Mouse (Mus musculus) E14TG2a.4 (cell line): Measurements from ENCODE around the gene Lrat.
A peak's percentile ranks its signal among the peaks of the same experiment; 100 is the strongest.

ENCODE experiments used
- H3K27me3 ChIP-seq: 2 replicates; pipeline ENCODE4 v1.6.1; 2014; ENCODE audit warnings: low read length, control low read depth; ENCODE audit not compliant: insufficient read depth
- H3K36me3 ChIP-seq: 2 replicates; pipeline ENCODE4 v1.6.1; 2014; ENCODE audit warnings: low read length, control low read depth; ENCODE audit not compliant: insufficient read depth
- H3K4me1 ChIP-seq: replicated peaks from 2 replicates; pipeline ENCODE4 v1.6.1; 2014; ENCODE audit warnings: low read depth, low read length, control low read depth
- H3K4me3 ChIP-seq: replicated peaks from 2 replicates; pipeline ENCODE4 v1.5.1; 2014; ENCODE audit warnings: mild to moderate bottlenecking, low read length
- H3K9me3 ChIP-seq: 2 replicates; pipeline ENCODE4 v1.6.1; 2014; ENCODE audit warnings: low read length, control low read depth
- CTCF ChIP-seq: conservative IDR thresholded peaks from 2 replicates; pipeline ENCODE4 v1.5.1; 2014; ENCODE audit warnings: low read length
- NANOG ChIP-seq: IDR thresholded peaks from 2 replicates; pipeline ENCODE4 v1.6.1; 2014; ENCODE audit warnings: borderline replicate concordance, low read length, mixed read lengths
- POU5F1 ChIP-seq: IDR thresholded peaks from 2 replicates; pipeline ENCODE4 v1.6.1; 2014; ENCODE audit warnings: low read length, borderline replicate concordance

The Lrat gene

DNA sequence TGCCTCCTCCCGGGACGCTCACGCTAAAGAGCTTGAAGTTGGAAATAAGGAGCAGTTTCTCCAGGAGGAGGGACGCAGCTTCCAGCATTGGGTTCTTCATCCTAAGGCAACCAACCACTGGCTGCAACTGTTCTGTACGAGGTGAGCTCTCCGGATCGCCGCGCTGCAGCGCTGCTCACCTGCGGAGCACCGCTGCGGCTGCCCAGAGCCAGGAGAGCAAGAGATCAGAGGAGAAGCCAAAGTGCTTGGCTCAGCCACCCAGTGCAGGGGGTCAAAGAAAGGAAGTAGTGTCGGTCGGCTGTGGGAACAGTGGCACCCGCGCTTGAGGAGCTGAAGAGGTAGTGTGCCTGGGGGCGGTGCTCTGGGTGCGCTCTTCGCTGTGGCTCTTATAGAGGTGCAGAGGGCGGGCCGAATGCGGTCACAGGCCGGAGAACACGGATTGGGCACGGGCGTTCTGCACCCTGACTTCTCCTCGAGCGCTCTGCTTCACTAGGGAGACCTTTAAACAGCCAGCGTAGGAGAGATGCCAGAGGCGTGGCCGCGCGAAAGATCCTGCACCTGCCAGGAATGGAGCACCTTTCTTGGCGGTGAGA is at the start of gene Lrat:
Lrat (minus strand) TSS at position 361 of the 593 bp plus-strand sequence.
- Histone ChIP-seq H3K27me3 (peaks cover 39% of the 10 kb centered on the region), H3K36me3 (no peaks in the 10 kb centered on the region), H3K4me3 (peak within 1 kb of the TSS; percentile 75), H3K4me1 (peaks cover 17% of the 10 kb centered on the region), H3K9me3 (no peaks in the 10 kb centered on the region)
- TF ChIP-seq POU5F1, result no peak
- no peak for TF ChIP-seq CTCF
- TF ChIP-seq NANOG, result no peak

DNA sequence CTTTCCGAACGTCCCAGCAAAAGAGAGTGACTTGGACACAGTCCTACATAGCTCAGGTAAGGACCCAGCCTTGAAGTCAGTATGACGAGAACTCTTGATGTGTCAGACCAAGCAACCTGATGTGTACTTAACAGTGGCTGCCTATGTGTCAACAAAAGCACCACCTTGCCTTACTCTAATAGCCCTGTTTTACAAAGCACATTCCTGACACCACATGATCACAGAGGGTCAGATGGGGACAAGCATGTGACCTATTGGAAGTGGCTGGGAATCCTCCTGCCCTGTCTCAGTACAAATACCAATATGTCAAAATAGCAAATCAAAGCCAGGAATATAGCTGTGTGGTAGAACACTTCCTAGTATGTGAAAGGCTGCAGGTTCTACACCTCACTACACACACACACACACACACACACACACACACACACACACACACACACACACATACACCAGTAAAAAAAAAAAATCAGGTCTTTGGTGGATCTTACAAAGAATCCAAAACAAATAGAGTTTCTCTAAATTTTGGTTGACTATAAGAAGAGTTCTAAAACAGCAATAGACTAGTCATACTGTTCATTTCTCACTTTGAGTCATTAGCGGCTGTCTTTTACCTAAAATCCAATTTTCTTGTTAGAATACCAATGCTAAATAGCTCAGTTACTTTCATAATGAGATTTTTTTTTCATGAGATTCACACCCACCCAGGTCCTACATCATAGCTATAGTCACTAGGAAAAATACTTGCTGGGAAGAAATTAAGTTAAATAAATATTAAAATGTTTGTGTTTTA is 48.6 kb upstream of the Lrat start:
- no peaks in the 10 kb centered on the region for H3K4me1 ChIP-seq
- peaks cover 7% of the 10 kb centered on the region for H3K9me3 ChIP-seq
- H3K36me3 ChIP-seq, result no peaks in the 10 kb centered on the region
- H3K27me3 ChIP-seq, result no peaks in the 10 kb centered on the region
- no peak overlapping the region for H3K4me3 ChIP-seq
- no peak for TF ChIP-seq CTCF
- TF ChIP-seq POU5F1, result no peak
- no peak for TF ChIP-seq NANOG

DNA sequence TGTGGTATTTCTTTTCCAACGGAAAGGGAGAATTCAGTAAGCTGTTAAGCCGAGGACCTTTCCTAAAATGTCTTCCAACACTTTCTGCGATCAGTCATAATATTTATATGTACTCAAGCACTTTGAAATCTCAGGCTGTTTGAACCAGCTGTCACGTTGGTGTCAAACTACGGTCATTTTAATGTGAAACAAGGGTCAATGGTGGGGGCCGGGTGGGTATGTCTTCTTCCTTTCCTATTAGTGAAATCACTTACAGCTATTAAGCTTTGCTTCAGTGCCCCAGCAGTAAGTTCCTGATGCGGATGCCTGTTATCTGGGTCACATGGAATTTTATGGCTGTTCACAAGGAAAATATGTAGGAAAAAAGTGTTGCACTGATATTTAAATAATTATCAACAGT is 46.9 kb upstream of the Lrat start:
- TF ChIP-seq NANOG (no peak), CTCF (no peak), POU5F1 (no peak)
- no peaks in the 10 kb centered on the region for H3K4me1 ChIP-seq

DNA sequence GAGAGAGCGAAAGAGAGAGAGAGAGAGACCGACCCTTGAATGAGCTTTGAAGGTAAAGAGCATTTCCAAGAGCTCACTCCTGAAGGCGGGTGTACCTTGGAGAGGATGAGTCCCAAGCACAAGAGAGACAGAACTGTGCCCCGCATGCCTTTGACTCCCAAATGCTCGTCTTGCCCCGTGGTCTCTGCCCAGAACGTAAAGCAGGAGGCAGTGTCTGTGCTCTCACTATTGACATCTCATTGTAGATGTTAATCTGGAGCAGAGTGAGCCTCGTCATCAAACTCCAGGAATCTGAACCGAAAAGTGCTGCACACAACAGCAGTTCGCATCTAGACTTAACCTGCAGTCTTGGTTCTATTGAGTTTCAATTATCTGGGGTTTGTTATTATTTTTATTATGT is 46.4 kb upstream of the Lrat start:
- H3K4me1 ChIP-seq, result no peaks in the 10 kb centered on the region
- no peaks in the 10 kb centered on the region for H3K36me3 ChIP-seq
- H3K9me3 ChIP-seq, result no peaks in the 10 kb centered on the region
- H3K27me3 ChIP-seq, result no peaks in the 10 kb centered on the region
- no peak overlapping the region for H3K4me3 ChIP-seq
- no peak for TF ChIP-seq CTCF
- no peak for TF ChIP-seq POU5F1
- TF ChIP-seq NANOG, result no peak

More for the DNA sequence above, 46.9 kb upstream of the Lrat start:
- Histone ChIP-seq H3K9me3 (no peaks in the 10 kb centered on the region), H3K4me3 (no peak overlapping the region), H3K27me3 (no peaks in the 10 kb centered on the region), H3K36me3 (no peaks in the 10 kb centered on the region)

DNA sequence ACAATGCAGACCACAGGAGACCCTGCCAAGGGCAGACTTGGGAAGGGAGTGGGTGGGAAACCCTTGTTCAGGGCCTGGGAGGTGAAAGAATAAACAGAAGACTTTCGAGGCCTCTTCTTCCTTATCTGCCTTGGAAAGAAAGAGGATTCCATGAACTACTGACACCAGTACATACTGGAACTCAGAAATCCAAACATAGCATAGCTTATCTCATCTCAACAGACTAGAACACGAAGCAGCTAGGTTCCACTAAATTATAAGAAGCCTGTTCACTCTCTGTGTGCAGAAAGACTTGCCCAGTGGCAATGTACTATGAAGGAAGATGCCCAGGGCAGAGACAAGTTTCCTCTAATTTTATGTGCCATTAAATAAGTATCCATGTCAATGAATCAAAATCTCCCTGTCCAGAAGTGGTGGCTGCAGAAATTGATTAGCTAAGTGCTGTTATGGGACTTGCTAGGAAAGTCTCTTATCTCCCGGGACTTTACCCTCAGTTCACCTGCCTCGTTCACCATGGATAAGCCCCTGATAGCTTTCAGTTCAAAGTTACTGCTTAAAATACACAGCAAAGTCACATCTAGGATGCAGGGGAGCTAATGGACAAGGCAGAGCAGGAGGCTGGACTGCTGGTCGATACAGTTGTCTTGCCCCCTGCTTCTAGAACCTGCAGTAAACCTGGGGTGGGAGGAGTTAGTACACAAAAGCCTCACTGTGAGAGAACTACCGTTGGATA is 42.8 kb upstream of the Lrat start:
- Histone ChIP-seq H3K36me3 (no peaks in the 10 kb centered on the region), H3K4me3 (no peak overlapping the region), H3K4me1 (no peaks in the 10 kb centered on the region), H3K27me3 (no peaks in the 10 kb centered on the region), H3K9me3 (no peaks in the 10 kb centered on the region)
- TF ChIP-seq NANOG (no peak), CTCF (no peak), POU5F1 (no peak)

DNA sequence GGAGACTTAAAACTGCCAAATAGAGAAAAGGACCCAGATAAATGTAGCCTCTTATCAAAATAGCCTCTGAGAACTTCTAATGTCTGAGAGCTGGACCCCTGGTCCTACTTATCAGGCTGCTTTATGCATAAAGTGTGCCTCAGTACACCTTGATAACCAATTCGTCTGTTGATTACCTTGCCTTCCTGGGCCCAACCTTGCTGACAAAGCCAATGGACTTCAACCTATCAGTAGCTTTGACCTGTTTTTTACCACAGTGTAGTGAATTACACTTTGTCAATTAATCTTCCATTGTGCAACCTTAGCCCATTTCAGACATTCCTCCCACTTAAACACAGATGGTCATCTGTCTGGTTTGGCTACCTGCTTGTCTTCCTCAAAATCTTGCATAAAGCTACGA is 24.1 kb upstream of the Lrat start:
- no peak for TF ChIP-seq NANOG
- no peak for TF ChIP-seq CTCF
- TF ChIP-seq POU5F1, result no peak
- no peaks in the 10 kb centered on the region for H3K36me3 ChIP-seq

GRCm38 (mm10) chr3:82915632-82916031 is 11.9 kb upstream of the Lrat start:
- TF ChIP-seq POU5F1 (no peak), CTCF (no peak), NANOG (peak; percentile 67)
- H3K27me3 ChIP-seq, result peaks cover 24% of the 10 kb centered on the region
- no peaks in the 10 kb centered on the region for H3K9me3 ChIP-seq
- no peak overlapping the region for H3K4me3 ChIP-seq
- no peaks in the 10 kb centered on the region for H3K36me3 ChIP-seq
- H3K4me1 ChIP-seq, result peaks cover 27% of the 10 kb centered on the region

More for the DNA sequence above, 24.1 kb upstream of the Lrat start:
- Histone ChIP-seq H3K9me3 (no peaks in the 10 kb centered on the region), H3K4me1 (no peaks in the 10 kb centered on the region), H3K4me3 (no peak overlapping the region), H3K27me3 (peaks cover 3% of the 10 kb centered on the region; the same call in 1 of the 2 replicates)

DNA sequence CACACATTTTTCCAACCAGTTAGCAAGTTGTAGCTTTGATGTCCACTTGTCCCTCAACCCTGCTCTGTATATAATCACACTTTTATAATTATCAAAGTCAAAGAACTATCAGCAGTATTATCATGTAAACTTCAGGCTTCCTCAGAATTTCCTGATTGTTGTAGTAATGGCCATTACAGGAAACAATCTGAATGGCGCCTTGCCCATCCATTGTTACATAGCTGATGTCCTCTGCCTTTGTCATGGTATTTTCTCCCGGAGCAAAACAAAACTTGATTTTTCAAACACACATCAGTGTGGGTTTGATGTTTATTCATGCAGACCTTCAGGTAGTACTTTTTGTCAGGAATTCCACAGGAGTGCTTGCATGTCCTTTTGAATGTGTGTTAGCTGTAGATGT is 4.9 kb upstream of the Lrat start:
- Histone ChIP-seq H3K36me3 (no peaks in the 10 kb centered on the region), H3K4me1 (peaks cover 13% of the 10 kb centered on the region), H3K9me3 (no peaks in the 10 kb centered on the region), H3K27me3 (peaks cover 29% of the 10 kb centered on the region), H3K4me3 (no peak overlapping the region)
- TF ChIP-seq CTCF, result no peak
- TF ChIP-seq NANOG, result peak; percentile 90
